Mouse (Mus musculus) liver, adult 2 months (tissue): ENCODE data around the gene Nhsl1. TPM values are rescaled to one million over a fixed set of nuclear protein-coding genes. Genes with fewer than 3 reads are reported as not detected.

Experiments used
- DNase-seq: peaks from one replicate; pipeline ENCODE4 v3.0.0-alpha.2; 2011; ENCODE audit warnings: low read depth, low spot score; ENCODE audit errors: extremely low read depth
- H3K27ac ChIP-seq: fragments of 200-500 bp; replicated peaks from 2 replicates; pipeline ENCODE4 v1.5.1; 2012; ENCODE audit warnings: low read depth, mild to moderate bottlenecking, control low read depth, inconsistent platforms, low read length; ENCODE audit not compliant: insufficient read depth
- H3K27me3 ChIP-seq: fragments of 200-500 bp; 2 replicates; pipeline ENCODE4 v1.6.1; 2012; ENCODE audit warnings: mild to moderate bottlenecking, moderate library complexity, low read length, inconsistent platforms; ENCODE audit not compliant: control insufficient read depth, insufficient read depth
- H3K36me3 ChIP-seq: fragments of 200-500 bp; 2 replicates; pipeline ENCODE4 v1.6.1; 2012; ENCODE audit warnings: low read length, inconsistent platforms; ENCODE audit not compliant: control insufficient read depth, insufficient read depth
- H3K4me1 ChIP-seq: fragments of 200-500 bp; 2 replicates; pipeline ENCODE4 v1.6.1; 2011; ENCODE audit warnings: low read length; ENCODE audit not compliant: control insufficient read depth, insufficient read depth
- H3K4me3 ChIP-seq: fragments of 200-500 bp; 2 replicates; pipeline ENCODE4 v1.5.1; 2011; ENCODE audit warnings: low read depth, mild to moderate bottlenecking, control low read depth, low read length, moderate library complexity; ENCODE audit not compliant: insufficient read depth
- H3K79me2 ChIP-seq: fragments of 200-500 bp; 2 replicates; pipeline ENCODE4 v1.6.1; 2012; ENCODE audit warnings: inconsistent platforms, mild to moderate bottlenecking, low read length, moderate library complexity; ENCODE audit not compliant: control insufficient read depth, insufficient read depth
- H3K9ac ChIP-seq: fragments of 200-500 bp; 2 replicates; pipeline ENCODE4 v1.6.1; 2012; ENCODE audit warnings: low read depth, mild to moderate bottlenecking, control low read depth, inconsistent platforms, low read length
- CTCF ChIP-seq: fragments of 200-500 bp; IDR thresholded peaks from 2 replicates; pipeline ENCODE4 v1.5.1; 2011; ENCODE audit warnings: low read depth, low read length, control low read depth
- POLR2A ChIP-seq: fragments of 200-500 bp; IDR thresholded peaks from 2 replicates; pipeline ENCODE4 v1.6.1; 2011; ENCODE audit warnings: low read length, control low read depth; ENCODE audit not compliant: insufficient read depth; ENCODE audit errors: extremely low read depth
- WGBS: fragments of 180-500 bp; shearing (Covaris S2); methylation state at CpG from one replicate; pipeline ENCODE4 v1.1.7; 2018; 5-methylcytosine and 5-hydroxymethylcytosine counted together
- polyA plus RNA-seq: library from polyadenylated mRNA; depleted of rRNA; stranded (reverse); fragments of >200 nt; gene quantifications from 2 replicates; pipeline ENCODE4 v1.2.3, GENCODE M21; 2012
- total RNA-seq: library from RNA; depleted of rRNA; stranded (reverse); fragments of >200 nt; gene quantifications from 2 replicates; pipeline ENCODE4 v1.2.3, GENCODE M21; 2014

Nhsl1 gene
- total and polyA plus RNA-seq, 2 experiments, result 2.6 to 2.8 TPM

GRCm38 (mm10) chr10:18530161-18530560 is 211.4 kb downstream of the Nhsl1 start:
- DNase-seq, result no peak
- peaks cover 8% of the 10 kb centered on the region for H3K4me1 ChIP-seq
- H3K36me3 ChIP-seq, result peaks cover 2% of the 10 kb centered on the region; the same call in 1 of the 2 replicates
- WGBS, result 96% methylated on average over 4 of the region's 4 CpGs
- no peak overlapping the region for H3K27ac ChIP-seq
- H3K79me2 ChIP-seq, result no peaks in the 10 kb centered on the region
- TF ChIP-seq CTCF (no peak), POLR2A (no peak)
- H3K27me3 ChIP-seq, result no peaks in the 10 kb centered on the region
- H3K9ac ChIP-seq, result no peak overlapping the region
- no peak overlapping the region for H3K4me3 ChIP-seq

GRCm38 (mm10) chr10:18532293-18532692 is 213.5 kb downstream of the Nhsl1 start:
- Histone ChIP-seq H3K4me3 (no peak overlapping the region), H3K79me2 (no peaks in the 10 kb centered on the region), H3K9ac (no peak overlapping the region), H3K36me3 (peaks cover 2% of the 10 kb centered on the region; the same call in 1 of the 2 replicates), H3K27ac (no peak overlapping the region), H3K4me1 (peaks cover 6% of the 10 kb centered on the region), H3K27me3 (no peaks in the 10 kb centered on the region)
- DNase-seq, result no peak
- 90% methylated on average over 8 of the region's 8 CpGs for WGBS
- TF ChIP-seq CTCF (no peak), POLR2A (no peak)

GRCm38 (mm10) chr10:18536889-18537288 is 218.1 kb downstream of the Nhsl1 start:
- H3K9ac ChIP-seq, result no peak overlapping the region
- 62% methylated on average over 2 of the region's 2 CpGs for WGBS
- DNase-seq, result peak; percentile 75

GRCm38 (mm10) chr10:18545309-18545708 is 226.5 kb downstream of the Nhsl1 start:
- no peak for TF ChIP-seq POLR2A
- TF ChIP-seq CTCF, result no peak
- WGBS, result 8% methylated on average over 13 of the region's 13 CpGs
- H3K4me3 ChIP-seq, result peak overlapping the region; percentile 58; the same call in 1 of the 2 replicates
- H3K36me3 ChIP-seq, result no peaks in the 10 kb centered on the region
- DNase-seq, result no peak
- H3K27ac ChIP-seq, result no peak overlapping the region
- H3K27me3 ChIP-seq, result no peaks in the 10 kb centered on the region
- no peaks in the 10 kb centered on the region for H3K4me1 ChIP-seq
- no peaks in the 10 kb centered on the region for H3K79me2 ChIP-seq
- peak overlapping the region; percentile 65; the same call in 1 of the 2 replicates for H3K9ac ChIP-seq

More at GRCm38 (mm10) chr10:18536889-18537288, 218.1 kb downstream of the Nhsl1 start:
- Histone ChIP-seq H3K27me3 (no peaks in the 10 kb centered on the region), H3K36me3 (0 out of 2 replicates have a peak, but pooled peaks cover 2% of the 10 kb centered on the region), H3K79me2 (no peaks in the 10 kb centered on the region), H3K4me1 (peaks cover 2% of the 10 kb centered on the region; the same call in 1 of the 2 replicates), H3K4me3 (no peak overlapping the region), H3K27ac (no peak overlapping the region)
- TF ChIP-seq CTCF (no peak), POLR2A (no peak)

- H3K9ac ChIP-seq, result peak within 1 kb of the TSS; percentile 65
- TF ChIP-seq POLR2A (no peak), CTCF (peak; percentile 83)
Measured at GRCm38 (mm10) chr10:18545813-18546235, 227.0 kb downstream of the Nhsl1 start, which contains the start of gene Hebp2. Hebp2 (minus strand) TSS chr10:18546076.

GRCm38 (mm10) chr10:18547381-18547780 is 228.6 kb downstream of the Nhsl1 start:
- DNase-seq, result peak; percentile 22
- 28% methylated on average over 4 of the region's 4 CpGs for WGBS

More at GRCm38 (mm10) chr10:18545813-18546235, 227.0 kb downstream of the Nhsl1 start, which contains the start of gene Hebp2:
- Histone ChIP-seq H3K27ac (no peak within 1 kb of the TSS), H3K79me2 (no peaks in the 10 kb centered on the region), H3K36me3 (no peaks in the 10 kb centered on the region), H3K4me1 (no peaks in the 10 kb centered on the region), H3K27me3 (no peaks in the 10 kb centered on the region), H3K4me3 (peak within 1 kb of the TSS; percentile 58)
- peak; percentile 70 for DNase-seq
- 1% methylated on average over 22 of the region's 22 CpGs for WGBS

More at GRCm38 (mm10) chr10:18547381-18547780, 228.6 kb downstream of the Nhsl1 start:
- no peak overlapping the region for H3K9ac ChIP-seq
- no peaks in the 10 kb centered on the region for H3K36me3 ChIP-seq
- no peak for TF ChIP-seq POLR2A
- TF ChIP-seq CTCF, result no peak
- no peaks in the 10 kb centered on the region for H3K79me2 ChIP-seq
- no peak overlapping the region for H3K27ac ChIP-seq
- no peaks in the 10 kb centered on the region for H3K4me1 ChIP-seq
- H3K4me3 ChIP-seq, result no peak overlapping the region
- no peaks in the 10 kb centered on the region for H3K27me3 ChIP-seq
